Mouse (Mus musculus) limb, embryonic 11.5 days (tissue): ENCODE measurements around the gene Ufc1. TPM values are rescaled to one million over a fixed set of nuclear protein-coding genes. Genes with fewer than 3 reads are reported as not detected.

Experiments
- ATAC-seq: fragments of 200-750 bp; cut with Nextera tagmentation; 2 replicates; pipeline ENCODE4 v1.8.0; 2017; ENCODE audit warnings: low read depth; ENCODE audit not compliant: insufficient number of reproducible peaks, low FRiP score, low TSS enrichment
- DNase-seq: peaks from one replicate; pipeline ENCODE4 v3.0.0-alpha.2; 2015; ENCODE audit warnings: low spot score
- H3K27ac ChIP-seq: fragments of 300-500 bp; sonication (generic); replicated peaks from 2 replicates; pipeline ENCODE4 v1.5.1; 2014; ENCODE audit warnings: low read depth, mild to moderate bottlenecking, low read length
- H3K27me3 ChIP-seq: fragments of 300-500 bp; sonication (generic); 2 replicates; pipeline ENCODE4 v1.6.1; 2014; ENCODE audit warnings: mild to moderate bottlenecking, low read length, mixed read lengths; ENCODE audit not compliant: control insufficient read depth, insufficient read depth
- H3K36me3 ChIP-seq: fragments of 300-500 bp; sonication (generic); 2 replicates; pipeline ENCODE4 v1.6.1; 2014; ENCODE audit warnings: mild to moderate bottlenecking, low read length, moderate library complexity, mixed read lengths; ENCODE audit not compliant: control insufficient read depth, insufficient read depth
- H3K4me1 ChIP-seq: fragments of 300-500 bp; sonication (generic); 2 replicates; pipeline ENCODE4 v1.6.1; 2014; ENCODE audit warnings: low read length, mixed read lengths; ENCODE audit not compliant: control insufficient read depth, insufficient read depth
- H3K4me2 ChIP-seq: fragments of 300-500 bp; sonication (generic); 2 replicates; pipeline ENCODE4 v1.6.1; 2014; ENCODE audit warnings: low read depth, mild to moderate bottlenecking, moderate library complexity; ENCODE audit not compliant: severe bottlenecking
- H3K4me3 ChIP-seq: fragments of 300-500 bp; sonication (generic); 2 replicates; pipeline ENCODE4 v1.5.1; 2014; ENCODE audit warnings: low read depth, low read length
- H3K9ac ChIP-seq: fragments of 300-500 bp; sonication (generic); 2 replicates; pipeline ENCODE4 v1.6.1; 2014; ENCODE audit warnings: mild to moderate bottlenecking, low read length
- H3K9me3 ChIP-seq: fragments of 300-500 bp; sonication (generic); 2 replicates; pipeline ENCODE4 v1.6.1; 2016; ENCODE audit warnings: low read length; ENCODE audit not compliant: control insufficient read depth
- WGBS: fragments of 180-500 bp; shearing (Covaris S2); extraction: QIAGEN DNeasy Blood & Tissue Kit; methylation state at CpG from one replicate; pipeline ENCODE4 v1.1.7; 2014; 5-methylcytosine and 5-hydroxymethylcytosine counted together
- polyA plus RNA-seq: library from polyadenylated mRNA; unstranded; fragments of >200 nt; fragmentation: Nextera tagmentation; extraction: Ambion mirVana; gene quantifications from 2 replicates; pipeline ENCODE4 v1.2.1, GENCODE M21; 2014

Ufc1 gene
- polyA plus RNA-seq, 1 experiment from 2014 or later = 111 TPM

- Histone ChIP-seq H3K4me1 (peaks cover 4% of the 10 kb centered on the region; the same call in 1 of the 2 replicates), H3K36me3 (peaks cover under 1% of the 10 kb centered on the region; the same call in 1 of the 2 replicates), H3K4me3 (peak overlapping the region; percentile 59), H3K4me2 (peak overlapping the region; percentile 33), H3K27ac (peak overlapping the region; percentile 86), H3K9me3 (no peaks in the 10 kb centered on the region), H3K9ac (peak overlapping the region; percentile 84), H3K27me3 (no peaks in the 10 kb centered on the region)
- no peak for DNase-seq
- 17% methylated on average over 3 of the region's 3 CpGs for WGBS
- ATAC-seq = peak; percentile 26; the same call in 1 of the 2 replicates
Observed at GRCm38 (mm10) chr1:171295063-171295402, 209 bp upstream of the Ufc1 start.

- peaks cover 6% of the 10 kb centered on the region; the same call in 1 of the 2 replicates for H3K36me3 ChIP-seq
- ATAC-seq (no peak), DNase-seq (no peak)
- peak overlapping the region; percentile 84 for H3K9ac ChIP-seq
- peaks cover 4% of the 10 kb centered on the region; the same call in 1 of the 2 replicates for H3K4me1 ChIP-seq
- WGBS = 37% methylated on average over 5 of the region's 5 CpGs
- peak overlapping the region; percentile 59 for H3K4me3 ChIP-seq
- peak overlapping the region; percentile 64 for H3K4me2 ChIP-seq
- H3K9me3 ChIP-seq = no peaks in the 10 kb centered on the region
- no peaks in the 10 kb centered on the region for H3K27me3 ChIP-seq
- H3K27ac ChIP-seq = peak overlapping the region; percentile 86; the same call in 1 of the 2 replicates
Observed at GRCm38 (mm10) chr1:171293906-171294297, 922 bp downstream of the Ufc1 start.

GRCm38 (mm10) chr1:171293351-171293750 is 1.5 kb downstream of the Ufc1 start:
- Histone ChIP-seq H3K4me3 (no peak overlapping the region; the same call in 1 of the 2 replicates), H3K27me3 (no peaks in the 10 kb centered on the region), H3K4me2 (peak overlapping the region; percentile 64), H3K9ac (no peak overlapping the region), H3K36me3 (peaks cover 6% of the 10 kb centered on the region; the same call in 1 of the 2 replicates), H3K9me3 (no peaks in the 10 kb centered on the region), H3K27ac (no peak overlapping the region), H3K4me1 (peaks cover 4% of the 10 kb centered on the region; the same call in 1 of the 2 replicates)
- 80% methylated on average over 3 of the region's 3 CpGs for whole genome bisulfite sequencing
- no peak for DNase-seq
- ATAC-seq = no peak

GRCm38 (mm10) chr1:171288328-171288727 is 6.5 kb downstream of the Ufc1 start:
- 65% methylated on average over 4 of the region's 4 CpGs for WGBS
- Histone ChIP-seq H3K4me1 (peaks cover 5% of the 10 kb centered on the region; the same call in 1 of the 2 replicates), H3K27me3 (no peaks in the 10 kb centered on the region), H3K4me2 (peak overlapping the region; percentile 45; the same call in 1 of the 2 replicates), H3K4me3 (peak overlapping the region; percentile 85; the same call in 1 of the 2 replicates), H3K36me3 (peaks cover 20% of the 10 kb centered on the region; the same call in 1 of the 2 replicates), H3K9ac (no peak overlapping the region), H3K9me3 (no peaks in the 10 kb centered on the region), H3K27ac (no peak overlapping the region)
- ATAC-seq (no peak), DNase-seq (no peak)

GRCm38 (mm10) chr1:171287136-171288081 is 7.4 kb downstream of the Ufc1 start, which contains the start of gene Usp21:
Gene Usp21 (minus strand): TSS chr1:171287991.
- Histone ChIP-seq H3K27ac (peak within 1 kb of the TSS; percentile 86), H3K36me3 (peaks cover 20% of the 10 kb centered on the region; the same call in 1 of the 2 replicates), H3K9me3 (no peaks in the 10 kb centered on the region), H3K9ac (peak within 1 kb of the TSS; percentile 98), H3K4me3 (peak within 1 kb of the TSS; percentile 85), H3K4me2 (peak within 1 kb of the TSS; percentile 45), H3K4me1 (peaks cover 3% of the 10 kb centered on the region; the same call in 1 of the 2 replicates), H3K27me3 (no peaks in the 10 kb centered on the region)
- DNase-seq (peak; percentile 93), ATAC-seq (peak; percentile 91)
- under 1% methylated on average over 49 of the region's 49 CpGs for WGBS

GRCm38 (mm10) chr1:171286517-171286916 is 8.3 kb downstream of the Ufc1 start:
- Histone ChIP-seq H3K4me1 (peaks cover 7% of the 10 kb centered on the region; the same call in 1 of the 2 replicates), H3K27ac (no peak overlapping the region), H3K9ac (no peak overlapping the region), H3K4me2 (peak overlapping the region; percentile 45; the same call in 1 of the 2 replicates), H3K27me3 (no peaks in the 10 kb centered on the region), H3K36me3 (peaks cover 20% of the 10 kb centered on the region; the same call in 1 of the 2 replicates), H3K9me3 (no peaks in the 10 kb centered on the region), H3K4me3 (no peak overlapping the region)
- no peak for ATAC-seq
- 90% methylated on average over 19 of the region's 19 CpGs for WGBS
- DNase-seq = no peak

- Histone ChIP-seq H3K27me3 (no peaks in the 10 kb centered on the region), H3K36me3 (peaks cover 20% of the 10 kb centered on the region; the same call in 1 of the 2 replicates), H3K4me3 (no peak overlapping the region), H3K9ac (no peak overlapping the region), H3K4me2 (no peak overlapping the region), H3K9me3 (no peaks in the 10 kb centered on the region), H3K27ac (no peak overlapping the region), H3K4me1 (peaks cover 9% of the 10 kb centered on the region; the same call in 1 of the 2 replicates)
- ATAC-seq = no peak
- 89% methylated on average over 20 of the region's 20 CpGs for WGBS
- no peak for DNase-seq
Observed at GRCm38 (mm10) chr1:171285096-171285892, 9.5 kb downstream of the Ufc1 start.

- WGBS = 89% methylated on average over 15 of the region's 15 CpGs
- no peak for ATAC-seq
- Histone ChIP-seq H3K9ac (no peak overlapping the region), H3K27me3 (no peaks in the 10 kb centered on the region), H3K4me2 (no peak overlapping the region), H3K36me3 (peaks cover 14% of the 10 kb centered on the region; the same call in 1 of the 2 replicates), H3K4me3 (no peak overlapping the region), H3K9me3 (no peaks in the 10 kb centered on the region), H3K4me1 (peaks cover 17% of the 10 kb centered on the region), H3K27ac (no peak overlapping the region)
- no peak for DNase-seq
Observed at GRCm38 (mm10) chr1:171284491-171284890, 10.3 kb downstream of the Ufc1 start.
